Mouse (Mus musculus): ENCODE results near the gene Ly75. TPM values are rescaled to one million over a fixed set of nuclear protein-coding genes. Genes with fewer than 3 reads are reported as not detected.

Gene Ly75
- polyA plus RNA-seq, 1 experiment from 2014 or later = 5.0 TPM

DNA sequence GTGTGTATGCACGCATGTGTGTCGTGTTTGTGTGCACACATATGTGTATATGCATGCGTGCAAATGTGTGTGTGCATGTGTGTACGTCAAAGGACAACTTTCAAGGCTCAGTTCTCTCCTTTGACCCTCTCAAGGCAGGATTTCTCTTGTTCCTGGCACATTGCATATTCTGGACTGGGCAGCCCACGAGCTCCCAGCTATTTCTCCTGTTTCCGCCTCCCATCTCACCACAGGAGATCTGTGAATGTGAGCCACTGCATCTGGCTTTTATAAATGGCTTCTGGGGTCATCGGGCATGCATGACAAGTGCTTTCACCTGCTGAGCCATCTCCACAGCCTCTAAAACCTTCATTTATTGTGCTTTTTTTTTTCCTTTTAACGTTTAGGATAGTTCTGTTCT lies 36.6 kb downstream of the Ly75 start:
- Histone ChIP-seq H3K4me3 (ENCODE audit: low read length) (no peak overlapping the region), H3K4me2 (ENCODE audit: low read depth, low read length) (no peak overlapping the region), H3K36me3 (ENCODE audit: control insufficient read depth, insufficient read depth) (no peaks in the 10 kb centered on the region), H3K4me1 (ENCODE audit: control insufficient read depth, insufficient read depth, low read length) (no peaks in the 10 kb centered on the region), H3K9me3 (replicated peaks; ENCODE audit: control insufficient read depth, low read length) (no peaks in the 10 kb centered on the region), H3K9ac (ENCODE audit: low read length) (no peak overlapping the region), H3K27ac (ENCODE audit: low read length) (no peak overlapping the region), H3K27me3 (ENCODE audit: control insufficient read depth, insufficient read depth, low read length) (no peaks in the 10 kb centered on the region)
- ATAC-seq (replicated peaks; ENCODE audit: extremely low read depth, insufficient read depth, low FRiP score) = no peak
- 87% methylated on average over 8 of the region's 8 CpGs for WGBS

DNA sequence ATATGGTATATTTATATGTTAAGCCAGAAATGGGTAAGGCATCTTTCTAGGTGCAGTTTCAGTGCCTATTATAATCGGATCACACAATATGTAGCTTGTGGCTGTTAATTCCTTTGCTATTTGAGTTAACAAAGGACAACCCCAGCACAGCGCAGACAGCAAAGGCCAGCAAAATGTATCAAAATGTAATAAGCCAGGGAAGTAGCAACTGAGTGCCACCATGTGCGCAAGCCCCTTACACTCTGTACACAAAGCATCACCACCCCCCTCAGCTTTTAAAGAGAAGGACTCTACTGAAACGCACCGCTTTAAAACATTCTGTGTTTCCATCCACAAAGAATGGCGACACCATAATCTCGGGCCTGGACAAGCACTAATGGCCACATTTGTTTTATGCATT lies 37.4 kb downstream of the Ly75 start:
- no peaks in the 10 kb centered on the region for H3K4me1 ChIP-seq (ENCODE audit: control insufficient read depth, insufficient read depth, low read length)
- H3K9me3 ChIP-seq (replicated peaks; ENCODE audit: control insufficient read depth, low read length) = no peaks in the 10 kb centered on the region
- no peak overlapping the region for H3K27ac ChIP-seq (ENCODE audit: low read length)
- ATAC-seq (replicated peaks; ENCODE audit: extremely low read depth, insufficient read depth, low FRiP score) = no peak
- no peak overlapping the region for H3K4me2 ChIP-seq (ENCODE audit: low read depth, low read length)
- H3K9ac ChIP-seq (ENCODE audit: low read length) = no peak overlapping the region
- no peaks in the 10 kb centered on the region for H3K36me3 ChIP-seq (ENCODE audit: control insufficient read depth, insufficient read depth)
- 91% methylated on average over 7 of the region's 7 CpGs for WGBS
- H3K4me3 ChIP-seq (ENCODE audit: low read length) = no peak overlapping the region
- no peaks in the 10 kb centered on the region for H3K27me3 ChIP-seq (ENCODE audit: control insufficient read depth, insufficient read depth, low read length)

DNA sequence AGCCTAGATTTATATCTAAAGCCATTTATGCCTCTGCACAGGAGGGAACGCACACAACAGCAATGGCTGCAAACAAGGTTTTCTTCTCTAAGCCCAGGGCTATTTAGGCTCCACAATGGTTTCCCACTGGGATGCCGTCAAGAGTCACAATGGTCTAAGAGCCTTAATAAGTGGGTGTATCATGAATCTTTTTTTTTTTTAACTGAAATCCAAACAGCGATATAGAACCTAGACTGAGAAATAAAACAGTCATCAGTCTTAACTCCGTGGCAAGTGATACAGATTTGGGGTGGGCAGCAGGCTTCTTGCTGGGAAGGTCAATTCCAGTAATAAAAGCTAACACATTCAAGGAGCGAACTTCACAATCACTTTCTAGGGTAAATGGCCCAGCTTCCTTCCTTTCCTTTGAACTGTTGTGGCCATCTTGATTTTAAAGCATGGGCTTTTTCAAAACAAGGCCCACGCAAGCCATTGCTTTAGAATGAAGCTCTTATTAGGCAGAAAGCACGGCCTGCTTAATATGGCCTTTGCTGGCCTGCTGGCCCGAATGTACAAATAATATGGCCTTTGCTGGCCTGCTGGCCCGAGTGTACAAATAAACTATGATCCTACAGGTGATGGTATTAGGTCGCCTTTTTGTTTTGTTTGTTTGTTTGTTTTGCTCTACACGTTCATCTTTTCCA lies 39.4 kb downstream of the Ly75 start:
- H3K9ac ChIP-seq (ENCODE audit: low read length) = no peak overlapping the region
- no peak overlapping the region for H3K27ac ChIP-seq (ENCODE audit: low read length)
- 82% methylated on average over 11 of the region's 11 CpGs for WGBS
- no peak overlapping the region for H3K4me3 ChIP-seq (ENCODE audit: low read length)
- H3K4me1 ChIP-seq (ENCODE audit: control insufficient read depth, insufficient read depth, low read length) = no peaks in the 10 kb centered on the region
- no peak overlapping the region for H3K4me2 ChIP-seq (ENCODE audit: low read depth, low read length)
- no peaks in the 10 kb centered on the region for H3K9me3 ChIP-seq (replicated peaks; ENCODE audit: control insufficient read depth, low read length)
- no peaks in the 10 kb centered on the region for H3K36me3 ChIP-seq (ENCODE audit: control insufficient read depth, insufficient read depth)
- ATAC-seq (replicated peaks; ENCODE audit: extremely low read depth, insufficient read depth, low FRiP score) = no peak
- no peaks in the 10 kb centered on the region for H3K27me3 ChIP-seq (ENCODE audit: control insufficient read depth, insufficient read depth, low read length)

DNA sequence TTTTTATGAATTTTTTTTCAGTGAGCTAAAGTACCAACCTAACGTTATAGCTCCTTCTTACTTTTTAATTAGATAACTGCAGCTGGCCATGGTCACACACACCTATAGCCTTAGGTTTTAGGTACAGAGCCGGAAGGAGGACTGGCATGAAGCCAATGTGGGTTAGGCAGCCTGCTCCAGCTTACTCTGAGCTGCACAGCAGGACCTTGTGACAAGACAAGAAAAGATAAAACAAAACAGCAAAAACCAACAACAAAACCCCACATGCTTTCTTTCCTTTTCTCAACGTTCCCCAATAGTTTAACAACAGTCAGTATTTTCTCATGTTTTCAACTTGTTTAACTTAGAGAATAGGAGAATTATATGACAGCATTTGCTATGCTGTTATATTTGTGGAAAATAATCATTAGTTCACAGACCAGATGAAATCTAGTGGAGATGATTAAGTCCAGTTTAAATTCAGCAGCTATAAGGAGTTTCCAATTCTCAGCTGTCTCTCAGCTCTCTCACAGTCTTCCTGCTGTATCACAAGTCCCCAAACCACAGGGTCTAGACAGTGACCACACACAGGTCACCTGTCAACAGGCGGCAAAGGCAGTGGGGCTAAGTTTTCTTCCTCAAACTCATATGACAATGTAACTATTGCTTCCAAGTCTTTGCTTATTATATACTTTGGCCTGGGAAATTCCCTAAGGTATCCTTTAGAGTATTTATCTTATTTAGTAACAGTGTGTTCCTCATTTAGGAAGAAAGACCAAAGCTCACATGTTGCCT lies 40.8 kb downstream of the Ly75 start:
- Histone ChIP-seq H3K4me2 (ENCODE audit: low read depth, low read length) (no peak overlapping the region), H3K9ac (ENCODE audit: low read length) (no peak overlapping the region), H3K36me3 (ENCODE audit: control insufficient read depth, insufficient read depth) (no peaks in the 10 kb centered on the region), H3K9me3 (replicated peaks; ENCODE audit: control insufficient read depth, low read length) (no peaks in the 10 kb centered on the region), H3K27me3 (ENCODE audit: control insufficient read depth, insufficient read depth, low read length) (no peaks in the 10 kb centered on the region), H3K4me1 (ENCODE audit: control insufficient read depth, insufficient read depth, low read length) (no peaks in the 10 kb centered on the region), H3K4me3 (ENCODE audit: low read length) (no peak overlapping the region), H3K27ac (ENCODE audit: low read length) (no peak overlapping the region)
- ATAC-seq (replicated peaks; ENCODE audit: extremely low read depth, insufficient read depth, low FRiP score) = no peak
- 43% methylated on average over 4 of the region's 4 CpGs for WGBS

DNA sequence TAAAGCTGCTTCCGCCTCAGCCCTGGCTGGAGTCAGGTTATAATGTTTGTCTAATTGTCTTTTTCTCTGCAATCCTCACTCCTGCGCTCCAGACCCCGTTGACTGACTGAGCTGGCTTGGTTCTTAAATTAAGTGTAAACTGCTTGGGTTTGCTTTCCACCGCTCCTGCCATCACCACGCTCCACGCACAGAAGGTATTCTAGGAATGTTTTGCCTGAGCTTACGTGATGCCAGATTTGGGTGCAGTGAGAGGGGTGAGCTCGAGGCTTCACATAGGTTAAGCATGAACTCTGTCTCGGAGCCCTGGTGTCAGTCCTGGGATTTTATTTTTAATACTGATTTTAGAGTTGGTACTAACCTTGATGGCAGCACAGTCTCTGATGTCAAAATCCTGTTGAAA lies 45.2 kb downstream of the Ly75 start:
- Histone ChIP-seq H3K9me3 (replicated peaks; ENCODE audit: control insufficient read depth, low read length) (no peaks in the 10 kb centered on the region), H3K9ac (ENCODE audit: low read length) (no peak overlapping the region), H3K4me2 (ENCODE audit: low read depth, low read length) (no peak overlapping the region), H3K36me3 (ENCODE audit: control insufficient read depth, insufficient read depth) (no peaks in the 10 kb centered on the region), H3K4me1 (ENCODE audit: control insufficient read depth, insufficient read depth, low read length) (no peaks in the 10 kb centered on the region), H3K4me3 (ENCODE audit: low read length) (no peak overlapping the region), H3K27me3 (ENCODE audit: control insufficient read depth, insufficient read depth, low read length) (no peaks in the 10 kb centered on the region), H3K27ac (ENCODE audit: low read length) (no peak overlapping the region)
- WGBS = 39% methylated on average over 9 of the region's 9 CpGs
- ATAC-seq (replicated peaks; ENCODE audit: extremely low read depth, insufficient read depth, low FRiP score) = no peak

DNA sequence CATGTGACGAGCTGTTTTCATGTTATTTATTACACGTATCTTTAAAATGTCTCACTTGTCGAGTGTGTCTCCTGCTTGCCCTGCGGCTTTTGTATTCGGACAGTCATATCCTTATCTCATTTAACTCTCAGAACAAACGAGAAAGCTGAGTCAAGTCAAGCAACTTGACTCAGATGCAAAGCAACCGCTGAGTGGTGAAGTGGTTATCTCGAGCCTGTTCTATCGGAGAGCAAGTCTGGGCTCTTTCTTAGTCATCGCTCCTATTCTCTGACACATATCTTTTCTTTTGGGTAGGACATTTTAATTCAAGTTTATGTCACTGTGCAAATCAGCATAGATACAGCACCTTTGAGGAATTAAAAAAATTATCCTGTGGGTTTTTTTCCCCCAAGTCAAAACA lies 54.5 kb downstream of the Ly75 start:
- Histone ChIP-seq H3K4me3 (ENCODE audit: low read length) (no peak overlapping the region), H3K27me3 (ENCODE audit: control insufficient read depth, insufficient read depth, low read length) (no peaks in the 10 kb centered on the region), H3K9ac (ENCODE audit: low read length) (no peak overlapping the region), H3K4me1 (ENCODE audit: control insufficient read depth, insufficient read depth, low read length) (no peaks in the 10 kb centered on the region), H3K27ac (ENCODE audit: low read length) (no peak overlapping the region), H3K9me3 (replicated peaks; ENCODE audit: control insufficient read depth, low read length) (no peaks in the 10 kb centered on the region), H3K4me2 (ENCODE audit: low read depth, low read length) (no peak overlapping the region), H3K36me3 (ENCODE audit: control insufficient read depth, insufficient read depth) (no peaks in the 10 kb centered on the region)
- WGBS = 49% methylated on average over 10 of the region's 10 CpGs
- ATAC-seq (replicated peaks; ENCODE audit: extremely low read depth, insufficient read depth, low FRiP score) = no peak

DNA sequence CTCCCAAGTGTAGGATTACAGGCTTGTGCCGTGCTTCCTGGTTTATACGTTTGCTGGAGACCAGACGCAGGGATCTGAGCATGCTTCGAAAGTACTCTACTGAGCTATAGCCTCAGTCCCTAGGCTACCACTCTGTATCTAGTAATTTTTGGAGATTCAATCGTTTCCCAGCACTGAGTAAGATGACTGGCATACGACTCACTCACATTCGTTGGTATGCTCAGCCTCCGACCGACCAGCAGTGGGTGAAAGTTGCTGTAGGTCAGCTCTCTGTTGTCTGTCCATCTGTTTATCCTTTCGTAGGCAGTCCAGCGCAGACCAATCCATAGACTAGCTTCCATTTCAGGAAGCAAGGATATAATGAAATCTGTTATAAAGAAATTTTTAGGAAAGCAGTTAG lies 55.5 kb downstream of the Ly75 start:
- Histone ChIP-seq H3K27ac (ENCODE audit: low read length) (no peak overlapping the region), H3K4me1 (ENCODE audit: control insufficient read depth, insufficient read depth, low read length) (no peaks in the 10 kb centered on the region), H3K27me3 (ENCODE audit: control insufficient read depth, insufficient read depth, low read length) (no peaks in the 10 kb centered on the region), H3K9ac (ENCODE audit: low read length) (no peak overlapping the region), H3K4me2 (ENCODE audit: low read depth, low read length) (no peak overlapping the region), H3K36me3 (ENCODE audit: control insufficient read depth, insufficient read depth) (no peaks in the 10 kb centered on the region), H3K9me3 (replicated peaks; ENCODE audit: control insufficient read depth, low read length) (no peaks in the 10 kb centered on the region), H3K4me3 (ENCODE audit: low read length) (no peak overlapping the region)
- no peak for ATAC-seq (replicated peaks; ENCODE audit: extremely low read depth, insufficient read depth, low FRiP score)
- 83% methylated on average over 11 of the region's 11 CpGs for WGBS

DNA sequence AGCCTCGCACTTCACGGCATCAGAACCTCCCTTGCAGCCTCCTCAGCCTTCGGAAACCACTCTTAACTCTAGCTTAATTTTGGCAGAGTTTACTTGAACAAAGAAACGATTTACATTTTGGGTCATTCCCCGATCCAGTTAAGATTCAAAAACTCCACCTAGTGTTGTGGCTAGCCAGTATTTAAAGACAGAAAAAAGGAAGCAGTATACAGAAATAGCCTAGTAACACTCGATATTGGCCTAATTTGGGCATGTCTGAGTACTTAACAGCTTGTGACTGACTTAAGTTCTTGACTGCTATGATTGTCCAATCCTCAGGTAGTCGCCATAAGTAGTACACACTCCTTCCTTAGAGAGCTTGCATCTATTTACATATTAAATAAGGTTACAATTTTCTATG lies 56.2 kb downstream of the Ly75 start:
- 83% methylated on average over 7 of the region's 7 CpGs for WGBS
- no peaks in the 10 kb centered on the region for H3K4me1 ChIP-seq (ENCODE audit: control insufficient read depth, insufficient read depth, low read length)
- no peak overlapping the region for H3K9ac ChIP-seq (ENCODE audit: low read length)
- H3K4me2 ChIP-seq (ENCODE audit: low read depth, low read length) = no peak overlapping the region
- H3K27me3 ChIP-seq (ENCODE audit: control insufficient read depth, insufficient read depth, low read length) = no peaks in the 10 kb centered on the region
- no peak for ATAC-seq (replicated peaks; ENCODE audit: extremely low read depth, insufficient read depth, low FRiP score)
- no peak overlapping the region for H3K27ac ChIP-seq (ENCODE audit: low read length)
- no peaks in the 10 kb centered on the region for H3K36me3 ChIP-seq (ENCODE audit: control insufficient read depth, insufficient read depth)
- no peak overlapping the region for H3K4me3 ChIP-seq (ENCODE audit: low read length)
- no peaks in the 10 kb centered on the region for H3K9me3 ChIP-seq (replicated peaks; ENCODE audit: control insufficient read depth, low read length)

DNA sequence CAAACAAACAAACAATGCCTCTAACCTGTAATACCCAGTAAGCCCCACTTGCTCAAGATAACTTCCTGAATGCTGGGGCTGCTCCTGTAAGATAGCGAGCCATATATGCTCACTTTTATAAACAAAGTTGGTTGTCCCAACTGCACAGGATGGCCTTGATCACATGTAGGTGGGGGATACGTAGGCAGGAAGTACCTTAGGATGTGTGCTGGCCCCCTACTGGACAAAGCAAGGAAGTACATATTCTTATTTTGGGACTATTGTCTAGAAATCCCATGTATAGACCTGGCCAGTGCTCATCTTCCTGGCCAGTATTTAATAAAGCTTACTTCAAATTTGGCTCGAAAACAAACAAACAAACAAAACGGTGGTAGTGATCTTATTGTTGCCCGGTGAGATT lies 59.7 kb downstream of the Ly75 start:
- Histone ChIP-seq H3K9ac (ENCODE audit: low read length) (no peak overlapping the region), H3K4me1 (ENCODE audit: control insufficient read depth, insufficient read depth, low read length) (no peaks in the 10 kb centered on the region), H3K27ac (ENCODE audit: low read length) (no peak overlapping the region), H3K4me2 (ENCODE audit: low read depth, low read length) (no peak overlapping the region), H3K9me3 (replicated peaks; ENCODE audit: control insufficient read depth, low read length) (no peaks in the 10 kb centered on the region), H3K27me3 (ENCODE audit: control insufficient read depth, insufficient read depth, low read length) (no peaks in the 10 kb centered on the region), H3K36me3 (ENCODE audit: control insufficient read depth, insufficient read depth) (no peaks in the 10 kb centered on the region), H3K4me3 (ENCODE audit: low read length) (no peak overlapping the region)
- 73% methylated on average over 5 of the region's 5 CpGs for WGBS
- ATAC-seq (replicated peaks; ENCODE audit: extremely low read depth, insufficient read depth, low FRiP score) = no peak

All from heart, embryonic 16.5 days (tissue).